ENCODE assay signal across 8 mouse cellular contexts in genomic region chr4:144997887-144998658, GRCm38 (mm10).
DNase-seq lines count a peak whose midpoint lies in the region; ATAC-seq lines count a peak whose summit lies in the region.

No protein-coding gene starts in this region.

- no peak overlapping the region for H3K4me2 ChIP-seq in intestine, embryonic 14.5 days (ENCODE audit: low read length)
- no peak overlapping the region for H3K4me2 ChIP-seq in midbrain, embryonic 11.5 days

- DNase-seq in adrenal gland, adult (ENCODE audit: inconsistent age in 2 of 2, low spot score in 1 of 2) = peak; percentile 76 to 88
- no peak for DNase-seq in adrenal gland, postnatal 4 days (ENCODE audit: low spot score in 2 of 2)
- DNase-seq in intestine, embryonic 14.5 days (ENCODE audit: low spot score) = no peak
- DNase-seq in lung, postnatal 10 days = peak; percentile 41
- no peak for DNase-seq in midbrain, embryonic 11.5 days (ENCODE audit: low spot score, missing footprints)
- DNase-seq in layer of hippocampus, postnatal 10 days (ENCODE audit: low spot score in 2 of 2) = no peak
- no peak for DNase-seq in frontal cortex, postnatal 10 days (ENCODE audit: low spot score in 2 of 2)

- 40% methylated on average over 3 of the region's 3 CpGs for WGBS in intestine, embryonic 14.5 days
- WGBS in midbrain, embryonic 11.5 days = 79% methylated on average over 3 of the region's 3 CpGs

- no peak overlapping the region for H3K4me3 ChIP-seq in intestine, embryonic 14.5 days (ENCODE audit: low read depth, low read length)
- no peak overlapping the region for H3K4me3 ChIP-seq in midbrain, embryonic 11.5 days (ENCODE audit: low read depth, low read length)

- peaks cover 51% of the 10 kb centered on the region for H3K4me1 ChIP-seq in intestine, embryonic 14.5 days (replicated peaks; ENCODE audit: control insufficient read depth, insufficient read depth, low read length)
- H3K4me1 ChIP-seq in midbrain, embryonic 11.5 days (ENCODE audit: control insufficient read depth, insufficient read depth, low read length) = no peaks in the 10 kb centered on the region

- H3K9me3 ChIP-seq in intestine, embryonic 14.5 days (ENCODE audit: control insufficient read depth, low read length) = no peaks in the 10 kb centered on the region
- H3K9me3 ChIP-seq in midbrain, embryonic 11.5 days (ENCODE audit: control insufficient read depth, low read length) = no peaks in the 10 kb centered on the region

- H3K27ac ChIP-seq in intestine, embryonic 14.5 days (ENCODE audit: low read depth) = peak overlapping the region; percentile 95
- H3K27ac ChIP-seq in midbrain, embryonic 11.5 days (ENCODE audit: low read depth, low read length) = no peak overlapping the region

- ATAC-seq in activated CD4-positive, CD25-positive, alpha-beta regulatory T cell, adult 4 months = peak; percentile 15
- no peak for ATAC-seq in intestine, embryonic 14.5 days (replicated peaks; ENCODE audit: low FRiP score, low TSS enrichment, low read depth)
- no peak for ATAC-seq in midbrain, embryonic 11.5 days (ENCODE audit: low FRiP score)

- no peak overlapping the region for H3K9ac ChIP-seq in intestine, embryonic 14.5 days (ENCODE audit: low read length)
- H3K9ac ChIP-seq in midbrain, embryonic 11.5 days (ENCODE audit: low read length) = no peak overlapping the region

- H3K36me3 ChIP-seq in intestine, embryonic 14.5 days (ENCODE audit: control insufficient read depth, insufficient read depth, low read length) = no peaks in the 10 kb centered on the region; the same call in 1 of the 2 replicates
- no peaks in the 10 kb centered on the region for H3K36me3 ChIP-seq in midbrain, embryonic 11.5 days (ENCODE audit: control insufficient read depth, insufficient read depth, low read length)

- H3K27me3 ChIP-seq in intestine, embryonic 14.5 days (replicated peaks; ENCODE audit: control insufficient read depth, insufficient read depth, low read length) = no peaks in the 10 kb centered on the region
- H3K27me3 ChIP-seq in midbrain, embryonic 11.5 days (ENCODE audit: control insufficient read depth, insufficient read depth, low read length) = no peaks in the 10 kb centered on the region

Comparison
In these comparisons a context has a peak if more than half of its experiments do, and no peak if none do; other contexts are left out.
1. DNase-seq: peak in adrenal gland, adult (2 of 2) and lung, postnatal 10 days (single experiment); none in adrenal gland, postnatal 4 days (0 of 2), intestine, embryonic 14.5 days (single experiment), midbrain, embryonic 11.5 days (single experiment), layer of hippocampus, postnatal 10 days (0 of 2) and frontal cortex, postnatal 10 days (0 of 2).